Mouse (Mus musculus): Measurements from ENCODE around the gene Snrpd2. TPM values are rescaled to one million over a fixed set of nuclear protein-coding genes. Genes with fewer than 3 reads are reported as not detected.
A peak's percentile ranks its signal among the peaks of the same experiment; 100 is the strongest.

The Snrpd2 gene
- polyA plus RNA-seq, 1 experiment from 2014 or later: 167 TPM

DNA sequence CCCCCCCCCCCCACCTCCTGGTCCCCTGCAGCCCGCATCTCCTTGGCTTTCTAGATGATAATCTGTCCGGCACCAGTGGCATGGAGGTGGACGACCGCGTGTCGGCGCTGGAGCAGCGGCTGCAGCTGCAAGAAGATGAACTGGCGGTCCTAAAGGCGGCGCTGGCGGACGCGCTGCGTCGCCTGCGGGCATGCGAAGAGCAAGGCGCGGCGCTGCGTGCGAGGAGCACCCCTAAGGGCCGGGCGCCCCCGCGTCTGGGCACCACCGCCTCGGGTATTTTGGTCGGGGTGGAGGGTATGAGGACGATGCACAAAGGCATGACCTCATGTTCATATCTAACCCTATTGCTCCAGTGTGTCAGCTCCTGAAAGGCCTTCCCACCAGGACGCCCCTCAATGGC, 29.7 kb downstream of the Snrpd2 start:
- peak overlapping the region; percentile 37 for H3K4me3 ChIP-seq
- H3K9me3 ChIP-seq: 0 out of 2 replicates have a peak, but pooled peaks cover 3% of the 10 kb centered on the region
- H3K4me1 ChIP-seq: peaks cover 42% of the 10 kb centered on the region
- peak overlapping the region; percentile 52; the same call in 1 of the 2 replicates for H3K9ac ChIP-seq
- H3K36me3 ChIP-seq: peaks cover 4% of the 10 kb centered on the region; the same call in 1 of the 2 replicates
- ATAC-seq (ENCODE audit: insufficient number of reproducible peaks, insufficient read depth, low FRiP score, low TSS enrichment, low read depth): no peak
- H3K27ac ChIP-seq: no peak overlapping the region
- WGBS: under 1% methylated on average over 32 of the region's 32 CpGs
- peak overlapping the region; percentile 59 for H3K4me2 ChIP-seq
- peaks cover 65% of the 10 kb centered on the region for H3K27me3 ChIP-seq

DNA sequence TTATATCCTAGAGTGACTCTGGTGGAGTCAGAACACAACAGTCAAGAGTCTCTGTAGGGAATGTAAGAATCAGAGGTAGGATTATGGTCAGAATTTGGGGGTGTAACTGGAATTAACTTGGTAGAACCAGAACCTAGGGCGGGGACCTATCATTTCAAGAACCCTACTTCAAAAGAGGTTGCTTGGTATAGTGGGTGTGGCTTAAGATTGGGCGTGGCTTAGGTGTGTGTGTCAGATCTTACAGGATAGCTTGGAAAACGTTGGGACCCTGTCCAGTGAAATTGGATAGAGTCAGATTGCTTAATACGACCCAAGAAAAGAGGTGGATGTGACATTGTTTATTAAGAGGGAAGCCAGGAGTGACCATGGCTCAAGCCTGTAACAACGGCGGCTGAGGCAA, 30.4 kb downstream of the Snrpd2 start:
- Histone ChIP-seq H3K27me3 (peaks cover 59% of the 10 kb centered on the region), H3K4me2 (peak overlapping the region; percentile 59), H3K4me1 (peaks cover 50% of the 10 kb centered on the region), H3K9me3 (0 out of 2 replicates have a peak, but pooled peaks cover 3% of the 10 kb centered on the region), H3K36me3 (peaks cover 4% of the 10 kb centered on the region; the same call in 1 of the 2 replicates), H3K27ac (no peak overlapping the region), H3K4me3 (peak overlapping the region; percentile 37; the same call in 1 of the 2 replicates), H3K9ac (no peak overlapping the region)
- 35% methylated on average over 6 of the region's 6 CpGs for whole genome bisulfite sequencing
- ATAC-seq (ENCODE audit: insufficient number of reproducible peaks, insufficient read depth, low FRiP score, low TSS enrichment, low read depth): no peak

DNA sequence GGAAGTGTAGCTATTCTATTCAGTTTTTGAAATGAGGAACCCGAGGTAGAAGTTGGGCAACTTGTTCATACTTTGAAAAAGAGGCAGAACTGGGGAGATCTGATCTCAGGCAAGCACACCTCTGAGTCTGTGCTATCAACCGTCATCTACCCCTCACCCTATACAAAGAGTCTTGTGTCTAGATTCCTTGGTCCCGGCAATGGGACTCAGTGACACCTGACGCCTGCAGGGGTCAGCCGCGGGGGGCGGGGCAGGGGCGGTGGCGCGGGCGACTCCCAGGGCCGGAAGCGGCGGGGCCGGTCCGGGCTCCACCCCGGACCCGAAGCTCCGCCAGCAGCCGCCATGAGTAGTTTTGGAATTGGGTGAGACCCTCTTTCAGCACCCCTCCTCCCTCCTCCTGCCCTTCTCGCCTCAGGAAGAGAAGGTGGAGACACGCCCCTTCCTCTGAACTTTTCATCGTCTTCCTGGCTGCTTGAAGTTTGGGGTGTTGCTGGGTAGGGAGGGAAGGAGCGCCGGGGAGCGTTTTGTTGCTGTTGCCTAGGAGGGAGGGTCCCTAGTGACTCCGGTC, 31.4 kb downstream of the Snrpd2 start:
- Histone ChIP-seq H3K4me3 (peak overlapping the region; percentile 58), H3K36me3 (peaks cover 5% of the 10 kb centered on the region), H3K4me2 (peak overlapping the region; percentile 81), H3K4me1 (peaks cover 56% of the 10 kb centered on the region), H3K9me3 (0 out of 2 replicates have a peak, but pooled peaks cover 3% of the 10 kb centered on the region), H3K27me3 (peaks cover 50% of the 10 kb centered on the region), H3K9ac (peak overlapping the region; percentile 73), H3K27ac (no peak overlapping the region)
- WGBS: 1% methylated on average over 26 of the region's 27 CpGs
- no peak for ATAC-seq (ENCODE audit: insufficient number of reproducible peaks, insufficient read depth, low FRiP score, low TSS enrichment, low read depth)

DNA sequence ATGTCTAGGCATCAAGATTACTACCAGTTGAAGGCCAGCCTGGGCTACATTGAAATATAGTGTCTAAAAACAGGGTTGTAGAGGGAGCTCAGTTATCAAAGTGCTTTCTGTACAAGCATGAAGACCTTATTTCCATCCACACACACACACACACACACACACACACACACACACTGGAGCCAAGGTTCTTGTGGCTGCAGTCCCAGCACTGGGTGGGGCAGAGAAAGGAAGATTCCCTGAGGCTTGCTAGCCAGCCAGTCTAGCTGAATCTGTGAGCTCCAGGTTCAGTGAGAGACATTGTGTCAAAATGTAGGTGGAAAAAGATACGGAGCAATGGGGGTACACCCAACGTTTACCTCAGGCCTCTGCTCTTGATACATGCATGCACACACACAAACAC, 34.7 kb downstream of the Snrpd2 start:
- Histone ChIP-seq H3K36me3 (peaks cover 24% of the 10 kb centered on the region), H3K9ac (no peak overlapping the region; the same call in 1 of the 2 replicates), H3K4me1 (peaks cover 38% of the 10 kb centered on the region), H3K4me3 (no peak overlapping the region), H3K27ac (peak overlapping the region; percentile 89), H3K9me3 (no peaks in the 10 kb centered on the region), H3K4me2 (peak overlapping the region; percentile 18; the same call in 1 of the 2 replicates), H3K27me3 (peaks cover 17% of the 10 kb centered on the region)
- 72% methylated on average over 2 of the region's 2 CpGs for WGBS
- no peak for ATAC-seq (ENCODE audit: insufficient number of reproducible peaks, insufficient read depth, low FRiP score, low TSS enrichment, low read depth)

DNA sequence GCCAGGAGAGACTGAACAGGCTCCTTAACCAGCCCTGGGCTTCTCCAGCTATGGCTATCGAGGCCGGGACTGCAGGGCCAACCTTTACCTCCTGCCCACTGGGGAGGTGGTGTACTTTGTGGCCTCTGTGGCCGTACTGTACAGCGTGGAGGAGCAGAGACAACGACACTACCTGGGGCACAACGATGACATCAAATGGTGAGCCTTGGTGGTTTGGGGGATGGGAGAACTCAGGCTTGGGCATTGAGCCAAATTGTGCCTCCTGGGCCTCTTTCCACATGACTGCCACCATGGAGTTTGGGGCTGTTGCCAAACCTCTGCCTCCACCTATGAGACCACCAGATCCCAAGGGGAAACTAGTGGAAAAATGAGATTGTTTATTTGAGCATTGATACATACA, 35.2 kb downstream of the Snrpd2 start:
- H3K27ac ChIP-seq: peak overlapping the region; percentile 89
- peak overlapping the region; percentile 18; the same call in 1 of the 2 replicates for H3K4me2 ChIP-seq
- WGBS: 62% methylated on average over 6 of the region's 6 CpGs
- H3K27me3 ChIP-seq: peaks cover 12% of the 10 kb centered on the region
- H3K4me1 ChIP-seq: peaks cover 33% of the 10 kb centered on the region
- no peak for ATAC-seq (ENCODE audit: insufficient number of reproducible peaks, insufficient read depth, low FRiP score, low TSS enrichment, low read depth)
- H3K36me3 ChIP-seq: peaks cover 26% of the 10 kb centered on the region
- no peaks in the 10 kb centered on the region for H3K9me3 ChIP-seq
- H3K4me3 ChIP-seq: no peak overlapping the region
- H3K9ac ChIP-seq: no peak overlapping the region

DNA sequence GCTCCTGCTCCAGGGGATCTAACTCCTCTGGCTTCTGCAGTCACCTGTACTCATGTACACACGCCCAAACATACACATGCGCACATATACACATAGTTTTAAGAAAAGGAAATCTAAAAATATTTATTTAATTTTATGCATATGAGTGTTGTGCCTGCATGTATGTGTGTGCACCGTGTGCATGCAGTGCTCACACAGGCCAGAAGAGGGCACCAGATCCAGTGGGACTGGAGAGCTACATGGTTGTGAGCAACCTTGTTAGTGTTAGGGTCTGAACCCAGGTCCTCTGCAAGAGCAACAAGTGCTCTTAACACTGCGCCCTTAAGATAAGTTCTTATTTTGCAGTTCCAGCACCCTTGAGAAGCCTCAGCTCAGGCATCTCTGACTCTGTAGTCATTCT, 45.2 kb downstream of the Snrpd2 start:
- Histone ChIP-seq H3K27ac (no peak overlapping the region), H3K9ac (no peak overlapping the region), H3K9me3 (0 out of 2 replicates have a peak, but pooled peaks cover 6% of the 10 kb centered on the region), H3K4me2 (no peak overlapping the region), H3K4me1 (no peaks in the 10 kb centered on the region), H3K27me3 (no peaks in the 10 kb centered on the region), H3K36me3 (peaks cover 72% of the 10 kb centered on the region), H3K4me3 (no peak overlapping the region)
- ATAC-seq (ENCODE audit: insufficient number of reproducible peaks, insufficient read depth, low FRiP score, low TSS enrichment, low read depth): no peak
- 97% methylated on average over 4 of the region's 4 CpGs for WGBS

DNA sequence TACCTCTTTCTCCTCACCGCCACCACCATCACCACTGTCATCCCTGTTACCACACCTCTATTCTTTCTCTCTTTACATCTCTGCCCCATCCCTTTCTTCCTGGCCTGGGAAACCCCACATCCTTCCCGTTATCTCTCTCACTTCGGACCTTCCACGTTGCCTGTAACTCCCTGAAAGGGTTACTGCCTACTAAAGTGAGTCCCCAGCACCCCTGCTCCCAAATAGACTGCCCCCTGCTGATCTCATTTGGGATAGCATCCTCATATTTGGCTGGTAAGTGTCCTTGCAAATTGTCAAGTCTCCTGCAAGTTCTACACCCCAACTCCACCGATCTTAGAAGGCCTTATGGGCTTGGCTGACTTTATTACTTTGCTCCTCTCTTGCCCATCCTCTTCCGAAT, 47.2 kb downstream of the Snrpd2 start:
- no peak overlapping the region for H3K4me2 ChIP-seq
- no peak overlapping the region for H3K9ac ChIP-seq
- no peaks in the 10 kb centered on the region for H3K4me1 ChIP-seq
- no peak overlapping the region for H3K27ac ChIP-seq
- 0 out of 2 replicates have a peak, but pooled peaks cover 6% of the 10 kb centered on the region for H3K9me3 ChIP-seq
- no peak overlapping the region for H3K4me3 ChIP-seq
- 61% methylated on average over 6 of the region's 6 CpGs for WGBS
- peaks cover 69% of the 10 kb centered on the region for H3K36me3 ChIP-seq
- H3K27me3 ChIP-seq: no peaks in the 10 kb centered on the region
- ATAC-seq (ENCODE audit: insufficient number of reproducible peaks, insufficient read depth, low FRiP score, low TSS enrichment, low read depth): no peak

DNA sequence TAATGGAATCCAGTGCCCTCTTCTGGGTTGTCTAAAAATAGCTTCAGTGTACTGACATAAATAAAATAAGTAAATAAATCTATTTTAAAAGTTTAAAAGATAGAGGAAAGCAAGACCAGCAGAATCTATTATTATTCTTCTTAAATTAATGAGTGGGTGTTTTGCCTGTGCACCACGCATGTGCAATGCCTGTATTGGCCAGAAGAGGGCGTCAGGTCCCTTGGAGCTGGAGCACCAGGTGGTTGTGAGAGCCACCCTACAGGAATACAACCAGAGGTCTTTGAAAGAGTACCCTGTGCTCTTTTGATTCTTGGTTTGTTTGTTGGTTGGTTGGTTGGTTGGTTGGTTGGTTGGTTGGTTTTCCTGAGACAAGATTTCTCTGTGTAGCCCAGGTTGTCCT, 48.5 kb downstream of the Snrpd2 start:
- no peak for ATAC-seq (ENCODE audit: insufficient number of reproducible peaks, insufficient read depth, low FRiP score, low TSS enrichment, low read depth)
- Histone ChIP-seq H3K9ac (no peak overlapping the region), H3K4me1 (no peaks in the 10 kb centered on the region), H3K4me3 (no peak overlapping the region), H3K27me3 (no peaks in the 10 kb centered on the region), H3K9me3 (0 out of 2 replicates have a peak, but pooled peaks cover 6% of the 10 kb centered on the region), H3K36me3 (peaks cover 68% of the 10 kb centered on the region), H3K27ac (no peak overlapping the region), H3K4me2 (no peak overlapping the region)
- WGBS: 27% methylated on average over 2 of the region's 2 CpGs

DNA sequence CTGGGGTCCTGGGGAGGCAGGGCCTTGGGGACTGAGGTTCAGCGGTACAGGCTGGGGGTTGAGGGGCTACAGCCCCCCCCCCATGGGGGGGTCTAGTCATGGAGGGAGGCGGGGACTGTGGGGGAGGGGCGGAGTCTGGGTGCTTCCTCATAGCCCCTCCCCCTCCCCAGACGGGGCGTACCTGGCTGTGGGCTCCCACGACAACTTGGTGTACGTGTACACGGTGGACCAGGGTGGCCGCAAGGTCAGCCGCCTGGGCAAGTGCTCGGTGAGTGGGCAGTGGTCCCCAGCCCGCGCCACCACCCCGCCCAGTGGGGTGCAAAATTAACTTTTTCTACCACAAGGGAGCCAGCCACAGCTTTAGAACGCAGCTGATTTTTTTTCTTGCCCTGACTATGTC, 52.1 kb downstream of the Snrpd2 start:
- Histone ChIP-seq H3K36me3 (peaks cover 68% of the 10 kb centered on the region), H3K27me3 (no peaks in the 10 kb centered on the region), H3K4me3 (no peak overlapping the region), H3K4me2 (no peak overlapping the region), H3K9ac (no peak overlapping the region), H3K27ac (no peak overlapping the region), H3K4me1 (no peaks in the 10 kb centered on the region), H3K9me3 (no peaks in the 10 kb centered on the region)
- ATAC-seq (ENCODE audit: insufficient number of reproducible peaks, insufficient read depth, low FRiP score, low TSS enrichment, low read depth): peak; percentile 65; the same call in 1 of the 2 replicates
- 70% methylated on average over 15 of the region's 15 CpGs for WGBS

DNA sequence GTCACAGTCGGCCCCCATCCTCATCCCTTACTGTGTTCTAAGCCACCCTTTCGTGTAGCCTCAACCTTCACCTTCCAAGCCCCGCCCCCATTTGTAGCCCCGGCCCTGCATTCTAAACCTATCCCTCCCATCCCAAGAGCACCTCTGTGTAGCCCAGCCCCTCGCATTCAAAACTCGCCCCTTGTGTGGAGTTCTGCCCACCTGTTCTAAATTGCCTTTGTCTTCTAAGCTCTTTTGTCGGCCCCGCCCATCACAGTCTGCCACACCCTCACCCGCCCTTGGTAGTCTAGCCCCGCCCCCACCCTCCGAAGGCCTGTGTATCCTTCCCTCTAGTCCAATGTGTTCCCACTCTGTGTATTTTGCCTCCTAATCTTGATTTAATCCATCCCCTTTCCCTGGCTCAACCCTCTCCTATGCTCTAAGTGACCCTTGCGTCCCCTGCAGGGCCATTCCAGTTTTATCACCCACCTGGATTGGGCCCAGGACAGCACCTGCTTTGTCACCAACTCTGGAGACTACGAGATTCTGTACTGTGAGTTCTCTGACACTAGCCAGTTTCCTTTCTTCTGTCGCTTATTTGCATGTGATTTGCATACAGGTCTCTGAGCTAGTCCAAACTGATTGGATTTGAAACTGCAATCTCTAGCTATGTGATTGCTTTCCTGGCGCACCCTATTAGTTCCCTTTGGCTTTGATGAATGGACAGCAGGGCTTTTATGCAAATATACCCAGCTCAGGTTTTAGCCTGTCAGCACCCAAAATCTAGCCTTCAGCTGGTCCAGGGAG, 52.7 kb downstream of the Snrpd2 start:
- 61% methylated on average over 15 of the region's 15 CpGs for WGBS
- no peak overlapping the region for H3K27ac ChIP-seq
- no peak overlapping the region for H3K9ac ChIP-seq
- H3K27me3 ChIP-seq: no peaks in the 10 kb centered on the region
- no peak overlapping the region for H3K4me3 ChIP-seq
- no peak overlapping the region for H3K4me2 ChIP-seq
- peaks cover 62% of the 10 kb centered on the region for H3K36me3 ChIP-seq
- H3K9me3 ChIP-seq: no peaks in the 10 kb centered on the region
- ATAC-seq (ENCODE audit: insufficient number of reproducible peaks, insufficient read depth, low FRiP score, low TSS enrichment, low read depth): 0 out of 2 replicates have a peak, but pooled peaks have one; percentile 23
- H3K4me1 ChIP-seq: no peaks in the 10 kb centered on the region

Data from embryonic facial prominence, embryonic 13.5 days (tissue).